Mouse (Mus musculus): Measurements from ENCODE around the gene Syne1.

GRCm38 (mm10) chr10:5177446-5178015 lies 373.8 kb downstream of the Syne1 start:
- TF ChIP-seq CTCF (IDR thresholded peaks at IDR 0.05; ENCODE audit: low read depth, low read length) (no peak), POLR2A (IDR thresholded peaks at IDR 0.05; ENCODE audit: borderline replicate concordance, low read depth, low read length) (no peak)

All from bone marrow macrophage, adult 2 months (primary cell).